Mouse (Mus musculus): ENCODE data around the gene Adsl.

GRCm38 (mm10) chr15:80979611-80980010, 31.3 kb downstream of the Adsl start:
- TF ChIP-seq POLR2A (IDR thresholded peaks at IDR 0.05; ENCODE audit: insufficient read depth, low read depth, low read length): no peak
- no peak for TF ChIP-seq CTCF (IDR thresholded peaks at IDR 0.05)
